Mouse (Mus musculus) embryo, embryonic 10 days (tissue): ENCODE measurements around the gene Tmco4.
A peak's percentile ranks its signal among the peaks of the same experiment; 100 is the strongest.

ENCODE experiments used
- DNase-seq: peaks from one replicate; pipeline ENCODE4 v3.0.0-alpha.2; 2015; ENCODE audit warnings: low spot score

Gene Tmco4

DNA sequence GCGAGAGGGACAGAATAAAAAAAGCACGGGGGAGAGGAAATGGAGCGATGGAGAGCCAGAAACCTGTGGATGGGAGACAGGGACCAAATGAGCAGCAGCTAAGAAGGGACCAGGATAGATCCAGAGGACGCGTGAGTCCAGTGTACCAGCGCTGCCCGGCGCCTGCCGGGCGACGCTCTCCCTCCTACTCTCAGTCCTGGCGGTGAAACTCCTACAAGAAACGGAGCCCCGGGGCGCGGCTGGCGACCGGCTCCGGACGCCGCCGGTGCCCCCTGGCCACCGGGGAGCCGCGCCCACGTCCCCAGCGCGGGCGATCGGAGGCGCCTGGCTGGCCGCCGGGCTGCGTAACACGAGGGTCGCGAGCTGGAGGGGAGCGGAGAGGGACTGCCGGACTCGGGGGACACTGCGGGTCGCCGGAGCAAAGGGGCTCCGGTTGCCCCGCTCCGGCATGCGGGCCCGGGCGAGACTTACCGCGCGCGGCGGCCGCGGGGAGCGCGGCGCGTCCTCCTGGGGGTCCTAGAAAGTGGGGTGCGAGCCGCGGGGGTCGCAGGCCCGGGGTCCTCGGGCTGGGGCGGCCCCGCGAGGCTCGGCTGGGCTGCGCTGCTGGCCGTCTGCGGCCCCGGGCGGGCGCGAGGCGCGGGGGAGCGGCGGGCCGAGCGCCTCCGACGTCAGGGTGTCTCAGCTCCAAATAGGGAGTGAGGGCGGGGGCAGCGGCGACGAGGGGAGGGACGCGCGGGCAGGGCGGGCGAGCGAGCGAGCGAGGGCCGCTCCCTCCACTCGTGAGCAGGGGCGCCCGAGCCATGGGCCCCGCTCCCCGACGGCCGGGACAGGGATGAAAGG lies 119.9 kb downstream of the Tmco4 start, which contains the start of gene Nbl1:
Gene Nbl1 (minus strand): TSS at position 638 of the 840 bp plus-strand sequence.
- DNase-seq, result peak; percentile 35

DNA sequence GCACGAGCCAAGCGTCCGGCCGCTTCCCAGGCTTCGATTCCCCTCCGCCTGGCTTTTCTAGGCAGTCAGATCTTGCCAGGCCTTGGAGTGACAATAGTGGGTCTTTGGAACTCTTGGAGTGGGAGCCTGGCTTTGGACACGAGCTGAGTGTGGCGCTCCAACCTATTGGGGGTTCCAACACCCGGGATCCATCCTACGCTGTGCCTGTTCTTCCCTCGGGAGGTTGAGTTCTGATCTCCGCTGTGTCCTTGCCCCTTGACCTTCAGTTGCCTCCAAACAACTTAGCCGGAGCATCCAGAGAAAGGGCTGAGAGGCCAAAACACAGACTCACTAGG lies 120.5 kb downstream of the Tmco4 start:
- DNase-seq, result no peak

DNA sequence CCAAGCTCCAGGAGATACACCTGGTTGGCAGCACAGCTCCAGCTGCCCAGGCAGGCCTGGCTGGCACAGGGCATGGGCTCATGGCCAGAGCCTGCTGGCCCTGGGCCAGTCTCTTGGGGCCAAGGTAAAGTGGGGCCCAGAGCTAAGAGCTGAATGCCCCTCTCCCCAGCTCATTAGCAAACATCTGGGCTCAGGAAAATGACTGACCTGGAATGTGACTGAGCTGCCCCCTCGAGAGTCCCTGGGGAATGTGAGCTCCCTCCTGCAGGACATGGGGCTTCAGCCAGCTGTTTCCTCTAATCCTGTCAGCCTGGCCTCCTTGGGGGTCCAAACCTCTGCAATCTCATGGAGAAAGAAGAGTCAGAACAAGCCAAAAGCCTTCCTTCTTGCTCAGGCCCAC lies 122.7 kb downstream of the Tmco4 start:
- no peak for DNase-seq

DNA sequence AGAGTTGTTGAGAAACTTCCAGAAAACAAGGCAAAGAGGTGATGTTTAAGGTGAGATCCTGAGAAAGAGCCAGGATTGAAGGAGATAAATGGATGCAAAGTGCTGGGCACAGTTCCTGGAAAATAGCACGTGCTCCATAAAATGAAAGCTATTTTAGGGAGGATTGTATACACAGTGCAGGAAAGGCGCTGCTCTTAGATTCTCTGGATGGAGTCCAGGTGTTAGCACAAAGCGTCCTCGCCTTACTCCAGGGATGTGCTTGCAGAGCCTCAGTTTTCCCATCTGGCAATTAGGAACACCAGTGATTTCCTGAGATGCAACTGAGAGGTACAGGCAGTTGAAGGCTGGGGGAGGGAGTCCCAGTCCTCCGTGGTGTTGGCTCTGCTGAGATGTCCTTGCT lies 123.5 kb downstream of the Tmco4 start:
- DNase-seq, result no peak

DNA sequence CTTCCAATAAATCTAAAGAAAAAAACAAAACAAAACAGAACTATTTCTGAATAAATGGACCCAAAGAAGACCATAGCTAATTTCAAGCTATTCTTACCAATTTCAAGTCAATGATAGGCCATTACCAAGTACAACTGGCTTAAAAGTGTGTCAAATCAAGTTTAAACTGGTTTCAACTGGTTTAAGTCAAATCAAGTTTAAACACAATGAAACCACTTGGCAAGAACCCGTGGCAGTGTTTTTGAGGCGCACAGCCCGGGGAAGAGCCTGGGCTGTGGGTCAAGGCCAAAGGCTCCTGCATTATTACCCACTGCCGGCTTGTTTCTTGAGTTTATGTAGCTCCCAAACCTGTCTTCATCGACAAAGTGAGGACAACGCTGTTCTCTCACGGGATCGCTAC lies 127.6 kb downstream of the Tmco4 start:
- DNase-seq, result no peak

DNA sequence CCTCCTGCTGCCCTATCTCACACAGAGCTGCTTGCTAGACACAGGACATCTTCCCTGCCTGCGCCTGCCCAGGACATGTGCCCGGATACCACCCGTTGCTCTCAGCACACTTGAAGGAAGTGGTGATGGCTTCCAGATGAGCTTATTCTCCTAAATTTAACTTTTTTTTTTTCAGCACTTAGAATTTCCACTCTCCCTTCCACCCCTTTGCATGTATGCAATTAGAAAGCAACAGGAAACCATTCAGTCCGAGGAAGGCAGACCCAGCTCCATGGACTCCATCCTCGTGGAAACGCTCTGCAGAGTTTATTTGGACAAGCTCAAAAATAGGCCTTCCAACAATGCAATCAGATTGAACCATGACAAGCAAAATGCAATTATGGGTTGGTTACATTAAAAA lies 128.9 kb downstream of the Tmco4 start:
- DNase-seq, result no peak

DNA sequence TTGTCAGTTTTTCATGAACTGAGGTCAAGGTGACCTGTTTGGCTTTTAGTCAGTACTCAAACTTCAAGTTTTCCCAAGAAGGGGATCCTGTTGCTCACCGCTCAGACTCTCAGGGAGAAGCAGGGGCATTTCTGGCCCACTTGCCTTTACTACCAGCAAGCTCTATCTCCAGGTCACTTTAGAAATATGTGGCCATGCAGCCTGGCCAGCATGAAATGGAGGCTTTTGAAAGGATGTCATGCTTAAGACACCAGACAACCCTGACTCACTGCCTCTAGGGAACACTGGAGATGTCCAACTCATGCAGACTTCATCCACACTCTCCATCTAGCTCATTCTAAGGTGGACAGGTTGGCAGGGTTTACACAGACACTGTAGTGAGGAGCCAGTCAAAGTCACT lies 132.8 kb downstream of the Tmco4 start:
- DNase-seq, result no peak
